Mouse (Mus musculus): ENCODE results near the gene Syt1. TPM values are rescaled to one million over a fixed set of nuclear protein-coding genes. Genes with fewer than 3 reads are reported as not detected.

Syt1 gene
- polyA plus RNA-seq, 1 experiment from 2014 or later, result 5.0 TPM

GRCm38 (mm10) chr10:108577611-108578010, 433.2 kb downstream of the Syt1 start:
- Histone ChIP-seq H3K36me3 (no peaks in the 10 kb centered on the region), H3K9me3 (replicated peaks) (no peaks in the 10 kb centered on the region), H3K4me1 (peaks cover 12% of the 10 kb centered on the region), H3K27me3 (ENCODE audit: low read depth, poor library complexity, severe bottlenecking) (no peaks in the 10 kb centered on the region), H3K4me3 (no peak overlapping the region), H3K27ac (replicated peaks) (no peak overlapping the region)
- no peak for DNase-seq (ENCODE audit: low spot score)

- H3K36me3 ChIP-seq, result no peaks in the 10 kb centered on the region
- WGBS, result 81% methylated on average over 4 of the region's 4 CpGs
- H3K9me3 ChIP-seq (replicated peaks), result no peaks in the 10 kb centered on the region
- no peak for DNase-seq (ENCODE audit: low spot score)
- no peaks in the 10 kb centered on the region for H3K27me3 ChIP-seq (ENCODE audit: low read depth, poor library complexity, severe bottlenecking)
- no peak overlapping the region for H3K27ac ChIP-seq (replicated peaks)
- peaks cover 19% of the 10 kb centered on the region for H3K4me1 ChIP-seq
- no peak overlapping the region for H3K4me3 ChIP-seq
These were observed 438.0 kb downstream of the Syt1 start for GRCm38 (mm10) chr10:108572764-108573163.

GRCm38 (mm10) chr10:108571104-108571503, 439.7 kb downstream of the Syt1 start:
- H3K4me3 ChIP-seq, result no peak overlapping the region
- WGBS, result 67% methylated on average over 5 of the region's 5 CpGs
- H3K4me1 ChIP-seq, result peaks cover 19% of the 10 kb centered on the region
- no peaks in the 10 kb centered on the region for H3K36me3 ChIP-seq
- no peaks in the 10 kb centered on the region for H3K27me3 ChIP-seq (ENCODE audit: low read depth, poor library complexity, severe bottlenecking)
- DNase-seq (ENCODE audit: low spot score), result no peak
- H3K27ac ChIP-seq (replicated peaks), result no peak overlapping the region
- H3K9me3 ChIP-seq (replicated peaks), result no peaks in the 10 kb centered on the region

- Histone ChIP-seq H3K36me3 (no peaks in the 10 kb centered on the region), H3K9me3 (replicated peaks) (no peaks in the 10 kb centered on the region), H3K27me3 (ENCODE audit: low read depth, poor library complexity, severe bottlenecking) (no peaks in the 10 kb centered on the region), H3K4me1 (peaks cover 19% of the 10 kb centered on the region), H3K4me3 (no peak overlapping the region), H3K27ac (replicated peaks) (no peak overlapping the region)
- 89% methylated on average over 6 of the region's 6 CpGs for WGBS
- no peak for DNase-seq (ENCODE audit: low spot score)
These were observed 441.1 kb downstream of the Syt1 start for GRCm38 (mm10) chr10:108569568-108570139.

GRCm38 (mm10) chr10:108568925-108569324, 441.9 kb downstream of the Syt1 start:
- WGBS, result 80% methylated on average over 6 of the region's 6 CpGs
- Histone ChIP-seq H3K27ac (replicated peaks) (no peak overlapping the region), H3K27me3 (ENCODE audit: low read depth, poor library complexity, severe bottlenecking) (no peaks in the 10 kb centered on the region), H3K4me3 (no peak overlapping the region), H3K36me3 (no peaks in the 10 kb centered on the region), H3K4me1 (peaks cover 19% of the 10 kb centered on the region), H3K9me3 (replicated peaks) (no peaks in the 10 kb centered on the region)
- DNase-seq (ENCODE audit: low spot score), result no peak

- H3K27ac ChIP-seq (replicated peaks), result no peak overlapping the region; the same call in 1 of the 2 replicates
- peaks cover 19% of the 10 kb centered on the region for H3K4me1 ChIP-seq
- H3K27me3 ChIP-seq (ENCODE audit: low read depth, poor library complexity, severe bottlenecking), result no peaks in the 10 kb centered on the region
- no peak overlapping the region for H3K4me3 ChIP-seq
- WGBS, result 22% methylated on average over 8 of the region's 8 CpGs
- H3K9me3 ChIP-seq (replicated peaks), result no peaks in the 10 kb centered on the region
- no peaks in the 10 kb centered on the region for H3K36me3 ChIP-seq
- peak; percentile 40 for DNase-seq (ENCODE audit: low spot score)
These were observed 442.6 kb downstream of the Syt1 start for GRCm38 (mm10) chr10:108568136-108568535.

GRCm38 (mm10) chr10:108567456-108567855, 443.3 kb downstream of the Syt1 start:
- H3K9me3 ChIP-seq (replicated peaks), result no peaks in the 10 kb centered on the region
- H3K4me1 ChIP-seq, result peaks cover 19% of the 10 kb centered on the region
- 96% methylated on average over 6 of the region's 6 CpGs for WGBS
- no peaks in the 10 kb centered on the region for H3K27me3 ChIP-seq (ENCODE audit: low read depth, poor library complexity, severe bottlenecking)
- no peaks in the 10 kb centered on the region for H3K36me3 ChIP-seq
- H3K4me3 ChIP-seq, result no peak overlapping the region
- DNase-seq (ENCODE audit: low spot score), result no peak
- H3K27ac ChIP-seq (replicated peaks), result no peak overlapping the region

- DNase-seq (ENCODE audit: low spot score), result no peak
- Histone ChIP-seq H3K4me1 (no peaks in the 10 kb centered on the region), H3K36me3 (no peaks in the 10 kb centered on the region), H3K27me3 (ENCODE audit: low read depth, poor library complexity, severe bottlenecking) (no peaks in the 10 kb centered on the region), H3K9me3 (replicated peaks) (no peaks in the 10 kb centered on the region), H3K4me3 (no peak overlapping the region), H3K27ac (replicated peaks) (no peak overlapping the region)
- WGBS, result 76% methylated on average over 2 of the region's 2 CpGs
These were observed 451.2 kb downstream of the Syt1 start for GRCm38 (mm10) chr10:108559607-108559908.

GRCm38 (mm10) chr10:108558812-108559606, 451.8 kb downstream of the Syt1 start:
- H3K27ac ChIP-seq (replicated peaks), result no peak overlapping the region
- H3K4me1 ChIP-seq, result no peaks in the 10 kb centered on the region
- 84% methylated on average over 19 of the region's 19 CpGs for WGBS
- H3K9me3 ChIP-seq (replicated peaks), result no peaks in the 10 kb centered on the region
- no peaks in the 10 kb centered on the region for H3K36me3 ChIP-seq
- DNase-seq (ENCODE audit: low spot score), result no peak
- no peaks in the 10 kb centered on the region for H3K27me3 ChIP-seq (ENCODE audit: low read depth, poor library complexity, severe bottlenecking)
- no peak overlapping the region for H3K4me3 ChIP-seq

- WGBS, result 91% methylated on average over 6 of the region's 6 CpGs
- H3K4me3 ChIP-seq, result no peak overlapping the region
- H3K36me3 ChIP-seq, result no peaks in the 10 kb centered on the region
- no peaks in the 10 kb centered on the region for H3K27me3 ChIP-seq (ENCODE audit: low read depth, poor library complexity, severe bottlenecking)
- H3K9me3 ChIP-seq (replicated peaks), result no peaks in the 10 kb centered on the region
- no peaks in the 10 kb centered on the region for H3K4me1 ChIP-seq
- no peak overlapping the region for H3K27ac ChIP-seq (replicated peaks)
- DNase-seq (ENCODE audit: low spot score), result no peak
These were observed 458.2 kb downstream of the Syt1 start for GRCm38 (mm10) chr10:108552544-108552943.

- Histone ChIP-seq H3K4me3 (no peak overlapping the region), H3K27me3 (ENCODE audit: low read depth, poor library complexity, severe bottlenecking) (no peaks in the 10 kb centered on the region), H3K4me1 (no peaks in the 10 kb centered on the region), H3K9me3 (replicated peaks) (no peaks in the 10 kb centered on the region), H3K27ac (replicated peaks) (no peak overlapping the region), H3K36me3 (no peaks in the 10 kb centered on the region)
- no peak for DNase-seq (ENCODE audit: low spot score)
- 90% methylated on average over 3 of the region's 3 CpGs for WGBS
These were observed 465.1 kb downstream of the Syt1 start for GRCm38 (mm10) chr10:108545715-108546114.

- DNase-seq (ENCODE audit: low spot score), result no peak
- H3K27me3 ChIP-seq (ENCODE audit: low read depth, poor library complexity, severe bottlenecking), result no peaks in the 10 kb centered on the region
- no peaks in the 10 kb centered on the region for H3K4me1 ChIP-seq
- H3K9me3 ChIP-seq (replicated peaks), result no peaks in the 10 kb centered on the region
- no peak overlapping the region for H3K4me3 ChIP-seq
- no peak overlapping the region for H3K27ac ChIP-seq (replicated peaks)
- H3K36me3 ChIP-seq, result no peaks in the 10 kb centered on the region
- WGBS, result 84% methylated on average over 9 of the region's 9 CpGs
These were observed 469.2 kb downstream of the Syt1 start for GRCm38 (mm10) chr10:108541555-108541954.

- no peak overlapping the region for H3K27ac ChIP-seq (replicated peaks)
- no peaks in the 10 kb centered on the region for H3K9me3 ChIP-seq (replicated peaks)
- H3K36me3 ChIP-seq, result no peaks in the 10 kb centered on the region
- H3K4me3 ChIP-seq, result no peak overlapping the region
- H3K4me1 ChIP-seq, result no peaks in the 10 kb centered on the region
- DNase-seq (ENCODE audit: low spot score), result no peak
- WGBS, result 92% methylated on average over 3 of the region's 3 CpGs
- H3K27me3 ChIP-seq (ENCODE audit: low read depth, poor library complexity, severe bottlenecking), result peaks cover 8% of the 10 kb centered on the region
These were observed 472.2 kb downstream of the Syt1 start for GRCm38 (mm10) chr10:108538546-108538945.

All from midbrain, embryonic 10.5 days (tissue).